ENCODE assay signal across 19 mouse cellular contexts in the genomic region with DNA sequence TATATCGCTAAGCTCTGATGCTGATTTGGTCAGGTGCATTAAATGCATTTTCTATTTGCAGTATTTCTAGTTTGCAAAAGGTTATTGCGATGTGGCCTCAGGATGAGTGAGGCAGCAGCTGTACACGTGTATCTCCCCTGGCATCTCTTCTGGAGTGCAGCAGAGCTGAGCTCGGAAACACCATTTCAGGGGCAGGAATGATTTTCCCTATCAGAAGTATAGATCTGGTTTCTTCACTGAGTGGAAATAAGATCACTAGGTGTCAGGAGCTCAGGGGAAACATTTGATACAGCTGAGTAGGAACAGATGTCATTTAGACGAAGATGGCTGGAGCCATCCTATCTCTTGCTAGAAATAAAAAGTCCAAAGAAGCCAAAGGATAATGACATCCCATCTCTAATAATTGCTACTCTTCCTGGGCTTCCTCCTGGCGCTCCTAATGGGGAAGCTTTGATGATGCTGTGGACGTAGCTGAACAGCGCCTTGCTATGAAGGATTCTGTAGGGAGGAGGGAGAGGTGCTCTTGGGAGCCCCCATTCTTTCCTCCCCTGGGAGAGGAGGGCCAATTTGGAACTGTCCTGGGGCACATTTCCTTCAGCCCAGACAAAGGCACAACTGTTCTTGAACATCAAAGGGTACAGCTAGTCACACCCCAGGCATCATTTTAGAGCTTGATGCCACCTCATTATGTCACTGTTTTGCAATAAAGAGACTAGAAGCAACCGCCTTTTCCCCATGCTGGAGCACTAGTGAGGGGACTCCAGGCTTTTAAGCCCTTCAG.
DNase-seq lines count a peak whose midpoint lies in the region; ATAC-seq and TF ChIP-seq lines count a peak whose summit lies in the region.
"Had no signal": no experiment of that assay in that cellular context is flagged by ENCODE, and none has a peak within 500 bp of the region (broad histone marks: within the 10 kb centered on the region; RNA-seq: fewer than 3 reads in every experiment).

No protein-coding gene starts in this region.

- H3K4me3 ChIP-seq in midbrain, embryonic 16.5 days (ENCODE audit: low read depth, low read length): no peak overlapping the region
- H3K4me3 ChIP-seq in layer of hippocampus, adult 2 months: no peak overlapping the region
- H3K4me3 ChIP-seq: embryonic facial prominence, embryonic 10.5 days; erythroblast, embryonic 14.5 days; gastrocnemius, adult 2 months; heart, adult 2 months had no signal

- H3K36me3 ChIP-seq in midbrain, embryonic 16.5 days (ENCODE audit: control insufficient read depth, insufficient read depth, low read length): no peaks in the 10 kb centered on the region
- H3K36me3 ChIP-seq: embryonic facial prominence, embryonic 10.5 days had no signal

- H3K9me3 ChIP-seq in midbrain, embryonic 16.5 days (replicated peaks; ENCODE audit: control insufficient read depth, low read length, poor library complexity, severe bottlenecking): no peaks in the 10 kb centered on the region

- H3K27me3 ChIP-seq in midbrain, embryonic 16.5 days (ENCODE audit: control insufficient read depth, insufficient read depth, low read depth, low read length): no peaks in the 10 kb centered on the region

- H3K9ac ChIP-seq in midbrain, embryonic 16.5 days (ENCODE audit: low read depth, low read length): no peak overlapping the region

- H3K4me1 ChIP-seq in midbrain, embryonic 16.5 days (ENCODE audit: control insufficient read depth, insufficient read depth, low read length): no peaks in the 10 kb centered on the region

- H3K27ac ChIP-seq in midbrain, embryonic 16.5 days (ENCODE audit: low read length): peak overlapping the region; percentile 33; the same call in 1 of the 2 replicates
- no peak overlapping the region for H3K27ac ChIP-seq in layer of hippocampus, adult 2 months
- H3K27ac ChIP-seq: embryonic facial prominence, embryonic 10.5 days; gastrocnemius, adult 2 months; heart, adult 2 months; kidney, postnatal 0 days; macrophage had no signal

- DNase-seq in embryo, embryonic 10 days (ENCODE audit: low spot score): peak; percentile 9
- DNase-seq in embryo, embryonic 9.5 days (ENCODE audit: extremely low spot score): no peak
- peak; percentile 31 for DNase-seq in embryo, embryonic 11 days
- peak; percentile 47 for DNase-seq in forelimb bud, embryonic 11.5 days (ENCODE audit: low read depth, low spot score)
- no peak for DNase-seq in thymus, postnatal 10 days (ENCODE audit: low spot score in 2 of 2)
- DNase-seq in layer of hippocampus, adult 2 months (ENCODE audit: low spot score in 2 of 2): no peak
- DNase-seq in testis, postnatal 10 days (ENCODE audit: low spot score): no peak
- DNase-seq: adrenal gland, postnatal 14 days; cerebellum, adult 8-10 months; gastrocnemius, adult 2 months; heart, adult 2 months; liver; lung, adult 2 months; thymus, postnatal 25 days had no signal

- H3K4me2 ChIP-seq in midbrain, embryonic 16.5 days (ENCODE audit: low read length): no peak overlapping the region

- peak; percentile 74 for ATAC-seq in midbrain, embryonic 16.5 days

- TF ChIP-seq CTCF in layer of hippocampus, adult 2 months (conservative IDR thresholded peaks at IDR 0.05): no peak

- 41% methylated on average over 9 of the region's 9 CpGs for WGBS in midbrain, embryonic 16.5 days

Comparison
In these comparisons a context has a peak if more than half of its experiments do, and no peak if none do; other contexts are left out.
1. DNase-seq: peak in embryo, embryonic 10 days (single experiment), embryo, embryonic 11 days (single experiment) and forelimb bud, embryonic 11.5 days (single experiment); none in embryo, embryonic 9.5 days (single experiment), thymus, postnatal 10 days (0 of 2), layer of hippocampus, adult 2 months (0 of 2) and testis, postnatal 10 days (single experiment).